Mouse (Mus musculus) intestine, embryonic 16.5 days (tissue): ENCODE measurements around the gene Vstm2b. TPM values are rescaled to one million over a fixed set of nuclear protein-coding genes. Genes with fewer than 3 reads are reported as not detected.

Experiments
- ATAC-seq: fragments of 200-750 bp; cut with Nextera tagmentation; 2 replicates; pipeline ENCODE4 v1.8.0; 2017; ENCODE audit warnings: moderate TSS enrichment, moderate library complexity
- H3K27ac ChIP-seq: fragments of 300-500 bp; sonication (generic); 2 replicates; pipeline ENCODE4 v1.5.1; 2014; ENCODE audit warnings: mild to moderate bottlenecking, low read length
- H3K27me3 ChIP-seq: fragments of 300-500 bp; sonication (generic); replicated peaks from 2 replicates; pipeline ENCODE4 v1.6.1; 2014; ENCODE audit warnings: low read length, control low read depth, mixed read lengths; ENCODE audit not compliant: control insufficient read depth, insufficient read depth
- H3K36me3 ChIP-seq: fragments of 300-500 bp; sonication (generic); 2 replicates; pipeline ENCODE4 v1.6.1; 2014; ENCODE audit warnings: low read length, control low read depth; ENCODE audit not compliant: control insufficient read depth, insufficient read depth
- H3K4me1 ChIP-seq: fragments of 300-500 bp; sonication (generic); 2 replicates; pipeline ENCODE4 v1.6.1; 2014; ENCODE audit warnings: low read length, control low read depth, mixed read lengths; ENCODE audit not compliant: control insufficient read depth, insufficient read depth
- H3K4me2 ChIP-seq: fragments of 300-500 bp; sonication (generic); 2 replicates; pipeline ENCODE4 v1.6.1; 2014; ENCODE audit warnings: low read depth, low read length, control low read depth
- H3K4me3 ChIP-seq: fragments of 300-500 bp; sonication (generic); 2 replicates; pipeline ENCODE4 v1.5.1; 2014; ENCODE audit warnings: mild to moderate bottlenecking, low read length
- H3K9ac ChIP-seq: fragments of 300-500 bp; sonication (generic); 2 replicates; pipeline ENCODE4 v1.6.1; 2014; ENCODE audit warnings: low read depth, low read length
- H3K9me3 ChIP-seq: fragments of 300-500 bp; sonication (generic); 2 replicates; pipeline ENCODE4 v1.6.1; 2016; ENCODE audit warnings: low read length, control low read depth; ENCODE audit not compliant: control insufficient read depth
- WGBS: fragments of 180-500 bp; shearing (Covaris S2); extraction: QIAGEN DNeasy Blood & Tissue Kit; methylation state at CpG from one replicate; pipeline ENCODE4 v1.1.7; 2014; 5-methylcytosine and 5-hydroxymethylcytosine counted together
- polyA plus RNA-seq: library from polyadenylated mRNA; unstranded; fragments of >200 nt; fragmentation: Nextera tagmentation; extraction: Ambion mirVana; gene quantifications from 2 replicates; pipeline ENCODE4 v1.2.1, GENCODE M21; 2015

Vstm2b gene
- polyA plus RNA-seq, 1 experiment from 2014 or later: 0.32 TPM

GRCm38 (mm10) chr7:40942233-40942935, 44.3 kb downstream of the Vstm2b start:
- no peaks in the 10 kb centered on the region for H3K4me1 ChIP-seq
- H3K9ac ChIP-seq: no peak overlapping the region
- H3K27me3 ChIP-seq: no peaks in the 10 kb centered on the region
- no peak overlapping the region for H3K27ac ChIP-seq
- H3K9me3 ChIP-seq: no peaks in the 10 kb centered on the region
- WGBS: 54% methylated on average over 3 of the region's 3 CpGs
- ATAC-seq: no peak
- no peak overlapping the region for H3K4me3 ChIP-seq
- no peaks in the 10 kb centered on the region for H3K36me3 ChIP-seq
- H3K4me2 ChIP-seq: no peak overlapping the region

Other genes with a start within 250 kb of the Vstm2b start
- gene 4930433I11Rik, start 89.2 kb downstream of the Vstm2b start, polyA plus RNA-seq: not detected in 2 replicates
- not detected in 2 replicates for gene Gm4884, start 134.4 kb downstream of the Vstm2b start, polyA plus RNA-seq